Mouse (Mus musculus) urinary bladder, postnatal 36 days (tissue): ENCODE measurements around the gene Kxd1.

ENCODE experiments used
- DNase-seq, 2 experiments: peaks; one replicate each; pipeline ENCODE4 v3.0.0; 2022; ENCODE audit warnings: low spot score in 2 of 2, mixed read lengths in 1 of 2

Kxd1 gene

GRCm38 (mm10) chr8:70547762-70548161 is 20.0 kb upstream of the Kxd1 start:
- no peak for DNase-seq

GRCm38 (mm10) chr8:70546412-70546811 is 18.7 kb upstream of the Kxd1 start:
- no peak for DNase-seq

DNA sequence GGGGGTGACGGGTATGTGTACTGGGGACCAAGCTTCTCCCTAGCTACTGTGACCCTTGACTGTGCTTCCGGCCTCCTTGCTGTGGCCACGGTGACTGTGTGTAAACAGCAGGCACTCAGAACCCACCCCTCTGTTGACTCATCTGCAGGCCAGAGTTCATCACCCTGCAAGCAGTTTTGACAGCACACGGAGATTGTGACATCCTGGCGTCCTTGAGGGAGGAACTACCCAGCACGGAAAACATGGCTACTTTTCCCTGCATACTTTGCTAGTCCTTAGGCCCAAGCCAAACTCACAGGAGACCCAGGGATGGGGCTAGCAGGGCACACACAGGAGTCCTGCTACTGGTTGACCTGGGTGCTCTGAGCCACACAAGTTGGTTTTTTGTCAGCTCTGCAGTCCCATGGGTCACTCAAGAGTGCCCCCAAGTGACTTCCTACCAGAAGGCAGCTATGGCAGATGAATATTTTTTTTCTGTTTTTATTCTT is 16.5 kb upstream of the Kxd1 start:
- DNase-seq, result peak; percentile 64 to 81

GRCm38 (mm10) chr8:70541081-70541480 is 13.3 kb upstream of the Kxd1 start:
- DNase-seq, result no peak

DNA sequence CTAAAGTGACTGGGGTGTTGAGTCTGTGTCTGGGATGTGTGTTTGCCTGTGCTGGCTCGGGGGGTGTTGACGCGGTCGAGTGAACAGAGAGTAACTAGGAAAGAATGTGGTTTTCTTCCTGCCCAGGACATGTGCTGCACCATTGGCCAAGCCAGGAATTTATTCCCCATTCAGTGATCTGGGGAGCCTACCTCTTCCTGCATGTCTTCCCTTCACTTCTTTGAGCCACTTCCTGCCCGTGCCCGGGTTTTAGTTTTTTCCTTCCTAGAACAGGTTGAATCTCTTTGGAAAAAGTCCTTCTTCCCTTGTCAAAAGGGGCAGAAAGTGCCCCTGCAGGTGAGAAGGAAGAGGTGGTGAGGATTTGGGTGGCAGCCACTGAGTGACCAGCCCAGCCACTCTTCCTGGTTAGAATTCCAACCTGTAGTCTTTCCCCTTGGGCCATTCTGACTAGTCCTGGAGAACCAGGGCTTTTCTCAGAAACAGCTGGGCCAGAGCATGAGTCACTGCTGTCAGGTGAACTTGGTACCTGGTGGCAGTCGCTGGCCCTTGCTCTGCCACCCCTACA is 12.8 kb upstream of the Kxd1 start:
- no peak for DNase-seq

DNA sequence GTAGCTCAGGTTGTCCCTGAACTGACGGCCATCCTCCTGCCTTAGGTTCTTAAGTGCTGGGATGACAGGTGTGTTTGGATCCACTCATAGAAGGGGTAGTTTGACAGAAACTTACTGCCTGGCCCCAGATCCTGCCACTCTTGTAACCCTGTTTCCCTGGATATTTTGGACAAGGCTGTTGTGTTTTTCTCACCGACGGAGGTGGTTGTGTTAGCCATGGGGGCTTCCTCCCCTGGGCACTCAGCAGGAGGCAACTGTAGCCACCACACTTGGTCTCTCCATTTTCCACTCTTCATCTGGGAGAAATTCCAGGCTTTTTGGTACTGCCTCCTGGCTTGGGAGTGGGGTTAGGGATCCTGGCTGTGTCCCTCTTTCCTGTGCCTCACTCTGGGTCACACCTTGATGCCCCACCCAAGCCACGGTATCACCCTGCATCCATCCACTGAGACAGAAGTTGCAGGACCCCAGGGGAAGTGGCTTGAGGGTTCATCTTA is 12.3 kb upstream of the Kxd1 start:
- DNase-seq, result no peak

GRCm38 (mm10) chr8:70539077-70539813 is 11.5 kb upstream of the Kxd1 start, which contains the start of gene Ell:
Gene Ell (plus strand): TSS chr8:70539457.
- DNase-seq, result peak; percentile 99 to 100

DNA sequence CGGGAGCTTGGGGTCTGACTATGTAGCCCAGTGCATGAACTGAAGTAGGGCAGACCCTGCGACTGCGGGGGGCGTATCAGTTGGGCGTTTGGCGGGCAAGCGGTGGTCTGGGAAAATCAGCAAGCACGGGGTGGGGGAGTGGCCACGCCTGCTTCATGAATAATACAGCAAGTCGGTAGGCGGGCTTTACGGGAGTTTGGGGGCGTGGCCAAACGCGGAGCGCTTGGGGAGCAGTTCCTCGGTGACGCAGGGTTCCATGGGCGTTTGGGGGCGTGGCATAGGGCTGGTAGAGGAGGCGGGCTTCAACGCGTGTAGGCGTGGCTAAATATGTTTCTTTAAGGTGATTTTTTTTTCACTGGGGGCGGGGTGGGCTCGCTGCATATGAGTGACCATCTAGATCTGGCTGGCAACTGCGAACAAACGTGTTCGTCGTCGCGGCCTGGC is 10.9 kb upstream of the Kxd1 start:
- DNase-seq, result peak; percentile 99 to 100

DNA sequence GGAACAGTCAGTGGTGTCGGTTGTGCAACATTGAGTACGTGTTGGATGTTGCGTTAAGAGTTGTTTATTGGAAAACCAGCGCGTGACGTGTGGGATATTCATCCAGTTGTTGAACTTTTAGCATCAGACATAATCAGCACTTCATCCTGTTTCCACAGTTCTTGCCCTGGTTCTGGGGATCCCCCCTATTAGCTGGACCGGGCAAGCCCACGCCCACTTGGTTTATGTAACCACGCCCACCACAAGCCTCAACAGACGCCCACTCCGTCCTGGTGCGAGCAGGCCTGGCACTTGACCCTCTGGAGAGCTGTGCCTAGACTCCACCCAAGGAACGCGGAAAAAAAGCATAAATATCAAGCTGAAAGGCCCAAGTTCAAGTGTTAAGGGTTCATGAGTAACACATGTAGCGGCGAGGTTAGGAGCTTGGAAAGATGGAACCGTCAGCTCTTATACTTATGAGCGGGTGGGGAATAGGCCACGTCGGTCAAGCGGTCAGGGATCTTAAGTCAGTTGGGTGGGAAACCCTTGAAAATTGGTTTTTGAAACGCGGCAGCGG is 10.3 kb upstream of the Kxd1 start:
- DNase-seq, result peak; percentile 67 to 74

DNA sequence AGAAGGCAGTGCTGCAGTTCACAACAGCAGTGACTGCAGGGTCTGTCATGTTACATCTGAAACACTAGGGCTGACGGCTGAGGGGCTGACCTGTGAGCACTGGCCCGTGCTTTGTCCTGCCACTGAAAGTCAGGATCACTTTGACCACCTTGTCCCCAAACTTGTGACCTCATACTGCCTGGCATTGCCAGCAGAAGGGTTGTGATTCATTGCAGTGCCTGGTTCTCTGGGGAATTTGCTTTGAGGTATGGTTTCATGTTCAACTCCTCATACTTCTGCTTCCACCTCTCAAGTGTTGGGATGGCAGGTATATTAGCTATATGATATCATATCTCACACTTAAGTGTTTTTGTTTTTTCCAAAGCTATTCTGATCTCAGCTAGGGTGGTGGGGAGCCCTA is 7.9 kb upstream of the Kxd1 start:
- no peak for DNase-seq

DNA sequence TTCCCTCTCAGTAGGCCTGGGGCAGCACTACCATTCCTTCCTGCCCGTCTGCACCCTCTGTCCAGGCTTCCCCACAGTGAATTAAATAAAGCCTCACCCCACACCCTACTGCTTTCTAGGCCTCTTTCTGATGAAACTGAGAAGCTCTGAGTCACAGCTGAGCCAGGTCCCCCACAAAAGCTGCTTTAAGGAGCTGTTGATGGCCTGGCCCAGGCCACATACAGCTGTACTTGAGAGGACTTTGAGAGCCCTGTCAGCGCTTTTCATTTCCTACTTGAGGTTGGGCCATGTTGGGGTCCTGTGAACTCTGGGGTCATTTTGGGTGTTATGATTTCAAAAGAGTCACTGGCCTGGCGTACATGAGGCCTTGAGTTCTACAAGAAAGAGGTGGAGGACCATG is 7.5 kb upstream of the Kxd1 start:
- DNase-seq, result no peak

GRCm38 (mm10) chr8:70534281-70534680 is 6.5 kb upstream of the Kxd1 start:
- no peak for DNase-seq

DNA sequence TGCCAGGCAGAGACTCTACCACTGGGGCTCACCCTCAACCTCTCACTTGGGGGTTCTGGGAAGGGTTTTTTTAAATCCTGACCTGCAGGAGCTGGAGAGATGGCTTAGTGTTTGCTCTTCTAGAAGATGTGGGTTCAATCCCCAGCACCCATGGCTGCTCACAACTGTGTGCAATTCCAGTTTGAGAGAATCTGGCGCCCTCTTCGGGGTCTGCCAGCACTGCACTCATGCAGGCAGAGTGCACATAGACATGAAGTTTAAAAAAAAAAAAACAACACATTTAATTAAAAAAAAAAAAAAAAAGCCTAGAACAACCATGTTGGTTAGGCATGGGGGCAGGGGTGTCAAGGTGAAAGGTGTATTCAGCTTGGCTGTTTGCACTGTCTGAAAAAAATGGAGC is 2.6 kb upstream of the Kxd1 start:
- no peak for DNase-seq

- no peak for DNase-seq
Measured at GRCm38 (mm10) chr8:70529741-70530161, 2.0 kb upstream of the Kxd1 start.

- no peak for DNase-seq
Measured at GRCm38 (mm10) chr8:70529299-70529698, 1.5 kb upstream of the Kxd1 start.

GRCm38 (mm10) chr8:70528182-70528797 is 534 bp upstream of the Kxd1 start:
- no peak for DNase-seq

GRCm38 (mm10) chr8:70527111-70527511 is 645 bp downstream of the Kxd1 start:
- DNase-seq, result no peak

- peak; percentile 93 to 96 for DNase-seq
Measured at GRCm38 (mm10) chr8:70522592-70523403, 5.0 kb downstream of the Kxd1 start.

GRCm38 (mm10) chr8:70519606-70520005 is 8.2 kb downstream of the Kxd1 start:
- DNase-seq, result no peak

GRCm38 (mm10) chr8:70519043-70519442 is 8.7 kb downstream of the Kxd1 start:
- no peak for DNase-seq

- DNase-seq, result no peak
Measured at GRCm38 (mm10) chr8:70517940-70518643, 9.7 kb downstream of the Kxd1 start.
